Mouse (Mus musculus) stomach, postnatal 0 days (tissue): ENCODE results near the gene Krba1. TPM values are rescaled to one million over a fixed set of nuclear protein-coding genes. Genes with fewer than 3 reads are reported as not detected.

Experiments used
- ATAC-seq: fragments of 200-750 bp; cut with Nextera tagmentation; 2 replicates; pipeline ENCODE4 v1.8.0; 2017; ENCODE audit not compliant: low FRiP score, low TSS enrichment
- DNase-seq: peaks from one replicate; pipeline ENCODE4 v3.0.0-alpha.2; 2016; ENCODE audit warnings: low spot score
- H3K27ac ChIP-seq: fragments of 300-500 bp; sonication (generic); replicated peaks from 2 replicates; pipeline ENCODE4 v1.5.1; 2014; ENCODE audit warnings: mild to moderate bottlenecking, control low read depth
- H3K27me3 ChIP-seq: fragments of 300-500 bp; sonication (generic); 2 replicates; pipeline ENCODE4 v1.6.1; 2014; ENCODE audit warnings: low read length; ENCODE audit not compliant: control insufficient read depth, insufficient read depth
- H3K36me3 ChIP-seq: fragments of 300-500 bp; sonication (generic); 2 replicates; pipeline ENCODE4 v1.6.1; 2014; ENCODE audit warnings: low read length, mixed read lengths; ENCODE audit not compliant: control insufficient read depth, insufficient read depth
- H3K4me1 ChIP-seq: fragments of 300-500 bp; sonication (generic); replicated peaks from 2 replicates; pipeline ENCODE4 v1.6.1; 2014; ENCODE audit warnings: antibody characterized with exemption; ENCODE audit not compliant: control insufficient read depth, insufficient read depth
- H3K4me2 ChIP-seq: fragments of 300-500 bp; sonication (generic); replicated peaks from 2 replicates; pipeline ENCODE4 v1.6.1; 2014; ENCODE audit warnings: low read depth, mild to moderate bottlenecking, control low read depth, moderate library complexity
- H3K4me3 ChIP-seq: fragments of 300-500 bp; sonication (generic); 2 replicates; pipeline ENCODE4 v1.5.1; 2014; ENCODE audit warnings: low read depth, low read length, control low read depth
- H3K9ac ChIP-seq: fragments of 300-500 bp; sonication (generic); 2 replicates; pipeline ENCODE4 v1.6.1; 2014; ENCODE audit warnings: mild to moderate bottlenecking, low read length, control low read depth, mixed read lengths
- H3K9me3 ChIP-seq: fragments of 300-500 bp; sonication (generic); 2 replicates; pipeline ENCODE4 v1.6.1; 2016; ENCODE audit warnings: low read length; ENCODE audit not compliant: control insufficient read depth
- CTCF ChIP-seq: IDR thresholded peaks from 2 replicates; pipeline ENCODE4 v1.5.1; 2016; ENCODE audit warnings: antibody characterized with exemption, low read depth, mild to moderate bottlenecking, moderate library complexity
- EP300 ChIP-seq: optimal IDR thresholded peaks from 2 replicates; pipeline ENCODE3; 2016; ENCODE audit warnings: antibody characterized with exemption
- WGBS: fragments of 180-500 bp; shearing (Covaris S2); extraction: QIAGEN DNeasy Blood & Tissue Kit; methylation state at CpG from one replicate; pipeline ENCODE4 v1.1.7; 2014; 5-methylcytosine and 5-hydroxymethylcytosine counted together
- polyA plus RNA-seq: library from polyadenylated mRNA; unstranded; fragments of >200 nt; fragmentation: Nextera tagmentation; extraction: Ambion mirVana; gene quantifications from 2 replicates; pipeline ENCODE4 v1.2.1, GENCODE M21; 2015

Krba1 gene
- polyA plus RNA-seq: 5.4 and 7.8 TPM in 2 replicates

- no peaks in the 10 kb centered on the region for H3K27me3 ChIP-seq
- H3K4me3 ChIP-seq: peak within 1 kb of the TSS; percentile 86
- H3K27ac ChIP-seq: peak within 1 kb of the TSS; percentile 72
- H3K4me2 ChIP-seq: peak within 1 kb of the TSS; percentile 90
- ATAC-seq (peak; percentile 96), DNase-seq (peak; percentile 88)
- H3K4me1 ChIP-seq: peaks cover 7% of the 10 kb centered on the region; the same call in 1 of the 2 replicates
- H3K9me3 ChIP-seq: no peaks in the 10 kb centered on the region
- H3K9ac ChIP-seq: peak within 1 kb of the TSS; percentile 81
- WGBS: under 1% methylated on average over 65 of the region's 65 CpGs
- no peak for TF ChIP-seq EP300
- 0 out of 2 replicates have a peak, but pooled peaks have one; percentile 6 for TF ChIP-seq CTCF
- no peaks in the 10 kb centered on the region for H3K36me3 ChIP-seq
These were observed at the start of gene Krba1 for GRCm38 (mm10) chr6:48395105-48396007. Gene Krba1 (plus strand): TSS chr6:48395586.

- 68% methylated on average over 3 of the region's 3 CpGs for WGBS
- no peak for DNase-seq
- TF ChIP-seq CTCF (no peak), EP300 (no peak)
- Histone ChIP-seq H3K9ac (no peak overlapping the region), H3K4me1 (no peaks in the 10 kb centered on the region), H3K4me3 (no peak overlapping the region), H3K27ac (no peak overlapping the region), H3K36me3 (no peaks in the 10 kb centered on the region), H3K4me2 (no peak overlapping the region), H3K27me3 (no peaks in the 10 kb centered on the region), H3K9me3 (no peaks in the 10 kb centered on the region)
- ATAC-seq: no peak
These were observed 36.5 kb upstream of the Krba1 start for GRCm38 (mm10) chr6:48358897-48359296.

- 68% methylated on average over 11 of the region's 11 CpGs for WGBS
These were observed 28.9 kb upstream of the Krba1 start for GRCm38 (mm10) chr6:48366322-48366996.

GRCm38 (mm10) chr6:48388221-48388620, 7.2 kb upstream of the Krba1 start:
- ATAC-seq: no peak
- H3K27ac ChIP-seq: no peak overlapping the region
- no peaks in the 10 kb centered on the region for H3K27me3 ChIP-seq
- H3K4me3 ChIP-seq: no peak overlapping the region
- H3K4me2 ChIP-seq: no peak overlapping the region
- no peaks in the 10 kb centered on the region for H3K4me1 ChIP-seq
- H3K9me3 ChIP-seq: no peaks in the 10 kb centered on the region
- TF ChIP-seq EP300: no peak
- TF ChIP-seq CTCF: no peak
- no peaks in the 10 kb centered on the region for H3K36me3 ChIP-seq
- DNase-seq: no peak
- no peak overlapping the region for H3K9ac ChIP-seq
- 54% methylated on average over 3 of the region's 3 CpGs for WGBS

More at GRCm38 (mm10) chr6:48366322-48366996, 28.9 kb upstream of the Krba1 start:
- Histone ChIP-seq H3K9ac (no peak overlapping the region), H3K4me1 (no peaks in the 10 kb centered on the region), H3K9me3 (no peaks in the 10 kb centered on the region), H3K4me2 (no peak overlapping the region), H3K27me3 (no peaks in the 10 kb centered on the region), H3K36me3 (no peaks in the 10 kb centered on the region), H3K27ac (no peak overlapping the region), H3K4me3 (no peak overlapping the region)
- DNase-seq (no peak), ATAC-seq (no peak)
- no peak for TF ChIP-seq EP300
- TF ChIP-seq CTCF: no peak

- no peak overlapping the region for H3K9ac ChIP-seq
- H3K4me1 ChIP-seq: peaks cover 7% of the 10 kb centered on the region; the same call in 1 of the 2 replicates
- H3K27ac ChIP-seq: no peak overlapping the region
- no peaks in the 10 kb centered on the region for H3K27me3 ChIP-seq
- H3K4me2 ChIP-seq: no peak overlapping the region
- H3K9me3 ChIP-seq: no peaks in the 10 kb centered on the region
- ATAC-seq (no peak), DNase-seq (no peak)
- no peak for TF ChIP-seq CTCF
- TF ChIP-seq EP300: no peak
- H3K4me3 ChIP-seq: no peak overlapping the region
- H3K36me3 ChIP-seq: no peaks in the 10 kb centered on the region
These were observed 1.6 kb upstream of the Krba1 start for GRCm38 (mm10) chr6:48393811-48394210.
